ENCODE assay signal across 15 mouse cellular contexts in genomic region chr9:115456638-115457037, GRCm38 (mm10).
"Had no signal": no experiment of that assay in that cellular context is flagged by ENCODE, and none has a peak within 500 bp of the region (broad histone marks: within the 10 kb centered on the region; RNA-seq: fewer than 3 reads in every experiment).

No protein-coding gene starts in this region.

- H3K36me3 ChIP-seq: intestine, embryonic 15.5 days; kidney, embryonic 15.5 days; lung, embryonic 15.5 days; midbrain, embryonic 13.5 days; neural tube, embryonic 12.5 days had no signal

- DNase-seq: kidney, adult 18-20 months; layer of hippocampus, adult 9-11 months; left cerebral cortex, postnatal 4 days; lung, postnatal 14 days; right cerebral cortex, postnatal 25 days; thymus, postnatal 4 days had no signal

- H3K9ac ChIP-seq: intestine, embryonic 15.5 days; kidney, embryonic 15.5 days; liver, embryonic 14.5 days; lung, embryonic 15.5 days; midbrain, embryonic 13.5 days; neural tube, embryonic 12.5 days had no signal

- H3K27me3 ChIP-seq: intestine, embryonic 15.5 days; lung, embryonic 15.5 days; megakaryocyte, embryonic 14.5 days; midbrain, embryonic 13.5 days; neural tube, embryonic 12.5 days had no signal

- H3K4me2 ChIP-seq: intestine, embryonic 15.5 days; kidney, embryonic 15.5 days; lung, embryonic 15.5 days; midbrain, embryonic 13.5 days; neural tube, embryonic 12.5 days had no signal

- H3K4me1 ChIP-seq: intestine, embryonic 15.5 days; lung, embryonic 15.5 days had no signal

- H3K27ac ChIP-seq: intestine, embryonic 15.5 days; kidney, embryonic 15.5 days; liver, embryonic 14.5 days; lung, embryonic 15.5 days; macrophage; midbrain, embryonic 13.5 days; neural tube, embryonic 12.5 days; stomach, postnatal 0 days had no signal

- H3K4me3 ChIP-seq: intestine, embryonic 15.5 days; kidney, embryonic 15.5 days; lung, embryonic 15.5 days; megakaryocyte, embryonic 14.5 days; midbrain, embryonic 13.5 days; neural tube, embryonic 12.5 days had no signal

- ATAC-seq: intestine, embryonic 15.5 days; midbrain, embryonic 13.5 days had no signal

- H3K9me3 ChIP-seq: intestine, embryonic 15.5 days; kidney, embryonic 15.5 days; lung, embryonic 15.5 days; megakaryocyte, embryonic 14.5 days; midbrain, embryonic 13.5 days; neural tube, embryonic 12.5 days had no signal
